Mouse (Mus musculus) CH12.LX (cell line): Measurements from ENCODE around the gene Clk2. TPM values are rescaled to one million over a fixed set of nuclear protein-coding genes. Genes with fewer than 3 reads are reported as not detected.

ENCODE experiments used
- DNase-seq: peaks from one replicate; pipeline ENCODE4 v3.0.0-alpha.2; 2013; ENCODE audit errors: extremely low read depth
- H3K27ac ChIP-seq: 2 replicates; pipeline ENCODE4 v1.5.1; 2012; ENCODE audit warnings: low read depth, mild to moderate bottlenecking, control low read depth, moderate library complexity; ENCODE audit not compliant: insufficient read depth
- H3K27me3 ChIP-seq: replicated peaks from 2 replicates; pipeline ENCODE3; 2012; ENCODE audit warnings: inconsistent platforms
- H3K36me3 ChIP-seq, 2 experiments: replicated peaks in 1 of 2; 2 replicates each; pipeline versions ENCODE3 to v1.6.1; 2012; ENCODE audit warnings: inconsistent platforms in 1 of 2, low read length in 1 of 2, mild to moderate bottlenecking in 1 of 2, mixed read lengths in 1 of 2, moderate library complexity in 1 of 2; ENCODE audit not compliant: control insufficient read depth in 1 of 2, insufficient read depth in 1 of 2
- H3K4me1 ChIP-seq, 2 experiments: 2 replicates each; pipeline ENCODE4 v1.6.1; 2012; ENCODE audit warnings: inconsistent platforms in 1 of 2, moderate library complexity in 1 of 2; ENCODE audit not compliant: insufficient read depth in 2 of 2, control insufficient read depth in 1 of 2
- H3K4me2 ChIP-seq: 2 replicates; pipeline ENCODE4 v1.6.1; 2012; ENCODE audit warnings: low read depth, mild to moderate bottlenecking, control low read depth; ENCODE audit not compliant: poor library complexity, insufficient read depth, severe bottlenecking
- H3K4me3 ChIP-seq, 3 experiments: fragments of 150-350 bp in 1 of 3; sonication (generic) in 1 of 3; replicated peaks in 1 of 3; 2 replicates each; pipeline versions ENCODE3 to v1.5.1; 2011 to 2012; ENCODE audit warnings: low read depth in 2 of 3, low read length in 2 of 3, mild to moderate bottlenecking in 2 of 3, moderate library complexity in 2 of 3, control low read depth in 1 of 3, improper control_type of control experiment in 1 of 3, inconsistent platforms in 1 of 3, mixed read lengths in 1 of 3; ENCODE audit not compliant: poor library complexity in 1 of 3
- H3K79me2 ChIP-seq: replicated peaks from 2 replicates; pipeline ENCODE4 v1.6.1; 2012; ENCODE audit warnings: mild to moderate bottlenecking, moderate library complexity; ENCODE audit not compliant: control insufficient read depth, poor library complexity, insufficient read depth, severe bottlenecking; ENCODE audit errors: extremely low read depth
- H3K9ac ChIP-seq: 2 replicates; pipeline ENCODE4 v1.6.1; 2012; ENCODE audit warnings: low read depth, mild to moderate bottlenecking, control low read depth, moderate library complexity; ENCODE audit not compliant: insufficient read depth
- H3K9me3 ChIP-seq: replicated peaks from 2 replicates; pipeline ENCODE3; 2012; ENCODE audit warnings: low read length, inconsistent platforms, mixed read lengths
- CHD1 ChIP-seq: IDR thresholded peaks from 2 replicates; pipeline ENCODE4 v1.6.1; 2012; ENCODE audit warnings: low read depth, low read length, improper control_type of control experiment, inconsistent platforms
- CTCF ChIP-seq, 2 experiments: IDR thresholded peaks in 1 of 2; conservative IDR thresholded peaks in 1 of 2; 2 replicates each; pipeline ENCODE4 v1.5.1; 2011 to 2012; ENCODE audit warnings: low read depth in 2 of 2, low read length in 2 of 2, improper control_type of control experiment in 1 of 2, inconsistent platforms in 1 of 2, mild to moderate bottlenecking in 1 of 2, moderate library complexity in 1 of 2
- E2F4 ChIP-seq: IDR thresholded peaks from 2 replicates; pipeline ENCODE4 v1.6.1; 2011; ENCODE audit warnings: low read depth, low read length, improper control_type of control experiment; ENCODE audit not compliant: insufficient replicate concordance
- ELF1 ChIP-seq: IDR thresholded peaks from 2 replicates; pipeline ENCODE4 v1.6.1; 2014; ENCODE audit warnings: low read depth, mild to moderate bottlenecking, inconsistent platforms, low read length, improper control_type of control experiment
- GABPA ChIP-seq: IDR thresholded peaks from 2 replicates; pipeline ENCODE4 v1.6.1; 2012; ENCODE audit warnings: low read depth, low read length, improper control_type of control experiment, inconsistent platforms; ENCODE audit not compliant: insufficient replicate concordance
- IRF4 ChIP-seq: IDR thresholded peaks from 2 replicates; pipeline ENCODE4 v1.6.1; 2014; ENCODE audit warnings: low read depth, mild to moderate bottlenecking, inconsistent platforms, low read length, improper control_type of control experiment
- JUN ChIP-seq: IDR thresholded peaks from 2 replicates; pipeline ENCODE4 v1.6.1; 2011; ENCODE audit warnings: low read depth, mild to moderate bottlenecking, low read length, improper control_type of control experiment, moderate library complexity; ENCODE audit not compliant: insufficient read depth
- MAFK ChIP-seq: IDR thresholded peaks from 2 replicates; pipeline ENCODE4 v1.6.1; 2011; ENCODE audit warnings: low read length, improper control_type of control experiment; ENCODE audit not compliant: insufficient replicate concordance
- MAZ ChIP-seq: IDR thresholded peaks from 2 replicates; pipeline ENCODE4 v1.6.1; 2012; ENCODE audit warnings: low read depth, mild to moderate bottlenecking, inconsistent platforms, low read length, improper control_type of control experiment, moderate library complexity
- MXI1 ChIP-seq: IDR thresholded peaks from 2 replicates; pipeline ENCODE4 v1.6.1; 2011; ENCODE audit warnings: mild to moderate bottlenecking, low read depth, low read length, improper control_type of control experiment
- MYC ChIP-seq: IDR thresholded peaks from 2 replicates; pipeline ENCODE4 v1.6.1; 2011; ENCODE audit warnings: low read depth, mild to moderate bottlenecking, improper control_type of control experiment, low read length
- NELFE ChIP-seq: IDR thresholded peaks from 2 replicates; pipeline ENCODE4 v1.6.1; 2011; ENCODE audit warnings: low read depth, low read length, improper control_type of control experiment
- NRF1 ChIP-seq: IDR thresholded peaks from 2 replicates; pipeline ENCODE4 v1.6.1; 2014; ENCODE audit warnings: low read depth, mild to moderate bottlenecking, inconsistent platforms, low read length, improper control_type of control experiment, moderate library complexity
- POLR2AphosphoS2 ChIP-seq: IDR thresholded peaks from 2 replicates; pipeline ENCODE4 v1.6.1; 2011; ENCODE audit warnings: low read depth, low read length, improper control_type of control experiment
- RAD21 ChIP-seq: IDR thresholded peaks from 2 replicates; pipeline ENCODE4 v1.6.1; 2011; ENCODE audit warnings: low read depth, mild to moderate bottlenecking, low read length, improper control_type of control experiment, moderate library complexity
- SIN3A ChIP-seq: IDR thresholded peaks from 2 replicates; pipeline ENCODE4 v1.6.1; 2012; ENCODE audit warnings: low read length, improper control_type of control experiment, inconsistent platforms
- TCF12 ChIP-seq: IDR thresholded peaks from 2 replicates; pipeline ENCODE4 v1.6.1; 2014; ENCODE audit warnings: low read depth, mild to moderate bottlenecking, inconsistent platforms, low read length, improper control_type of control experiment
- UBTF ChIP-seq: IDR thresholded peaks from 2 replicates; pipeline ENCODE4 v1.6.1; 2012; ENCODE audit warnings: low read depth, mild to moderate bottlenecking, inconsistent platforms, low read length, improper control_type of control experiment, moderate library complexity
- USF1 ChIP-seq: IDR thresholded peaks from 2 replicates; pipeline ENCODE4 v1.6.1; 2014; ENCODE audit warnings: low read depth, mild to moderate bottlenecking, inconsistent platforms, low read length, improper control_type of control experiment
- ZKSCAN1 ChIP-seq: IDR thresholded peaks from 2 replicates; pipeline ENCODE4 v1.6.1; 2012; ENCODE audit warnings: low read depth, inconsistent platforms, low read length, improper control_type of control experiment, borderline replicate concordance
- ZMIZ1 ChIP-seq: IDR thresholded peaks from 2 replicates; pipeline ENCODE4 v1.6.1; 2012; ENCODE audit warnings: low read depth, mild to moderate bottlenecking, inconsistent platforms, low read length, improper control_type of control experiment
- ZNF384 ChIP-seq: IDR thresholded peaks from 2 replicates; pipeline ENCODE4 v1.6.1; 2012; ENCODE audit warnings: low read depth, low read length, improper control_type of control experiment, inconsistent platforms
- dilution Hi-C: fragments of 300-500 bp; cut with MboI; formaldehyde crosslinking; loops from 2 replicates; pipeline ENCODE4 v1.14.3; 2020; ENCODE audit warnings: low sequenced_read_pairs; ENCODE audit not compliant: extremely low pct_unique_long_range_greater_than_20kb, extremely low pct_ligation_motif_present
- in situ Hi-C: fragments of 300-500 bp; cut with MboI; formaldehyde crosslinking; loops from 3 replicates; pipeline ENCODE4 v1.14.3; 2019; ENCODE audit warnings: low sequenced_read_pairs, low pct_ligation_motif_present, low pct_unique_long_range_greater_than_20kb, mixed read lengths
- polyA plus RNA-seq: library from polyadenylated mRNA; unstranded; fragments of >175 nt; gene quantifications from 2 replicates; pipeline ENCODE4 v1.2.1, GENCODE M21; 2012; ENCODE audit warnings: low read depth; ENCODE audit not compliant: insufficient read length
- total RNA-seq, 2 experiments: library from RNA; depleted of rRNA; stranded (reverse); fragments of 300-350 nt in 1 of 2; fragments of >200 nt in 1 of 2; gene quantifications; 2 replicates each; pipeline ENCODE4 v1.2.3; 2012 to 2014

Gene Clk2
- total and polyA plus RNA-seq, 3 experiments, result 18.8 to 72.0 (median 29.9) TPM

DNA sequence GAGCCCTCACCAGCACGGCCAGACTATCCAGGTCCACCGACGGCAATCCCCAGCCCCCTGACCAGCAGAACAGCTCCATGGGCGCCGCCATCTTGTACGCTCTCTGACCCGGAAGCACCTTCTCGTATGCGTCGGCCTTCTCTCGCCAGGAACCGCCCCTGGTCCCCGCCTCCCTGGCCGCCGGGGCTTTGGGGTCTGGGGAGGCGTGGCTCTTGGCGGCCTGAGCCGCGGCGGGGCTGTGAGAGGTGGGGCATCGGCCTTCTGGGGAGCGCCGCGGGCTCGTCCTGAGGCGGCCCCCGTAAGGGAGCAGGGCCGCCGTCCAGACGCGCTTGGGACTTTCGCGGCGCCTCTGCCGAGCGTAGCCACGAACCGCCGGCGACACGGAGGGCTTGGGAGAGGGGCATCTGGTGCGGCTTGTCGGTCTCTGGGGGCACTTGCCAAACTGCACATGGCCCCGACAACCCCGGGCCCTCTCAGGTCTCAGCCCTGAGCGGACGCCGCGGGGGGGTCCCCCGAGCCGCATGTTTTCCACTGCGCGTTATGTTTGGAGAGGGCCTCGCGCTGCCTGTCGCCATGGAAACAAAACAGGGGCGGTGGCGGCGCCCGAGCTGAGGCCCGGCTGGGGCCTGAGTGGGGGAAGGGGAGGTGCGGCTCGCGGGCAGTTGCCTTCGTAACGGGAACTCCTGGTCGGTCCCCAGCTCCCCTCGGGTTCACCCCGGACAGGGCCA lies 49.4 kb downstream of the Clk2 start (continued):
- TF ChIP-seq USF1, result peak; percentile 19; the same call in 1 of the 2 replicates
- TF ChIP-seq NELFE, result no peak; the same call in none of the 2 replicates
- TF ChIP-seq MAFK, result no peak
- no peak for TF ChIP-seq UBTF
- TF ChIP-seq POLR2AphosphoS2, result no peak
- no peak for TF ChIP-seq JUN
- TF ChIP-seq E2F4, result no peak
- peak; percentile 50; the same call in 1 of the 2 replicates for TF ChIP-seq ZMIZ1
- peak; percentile 37; the same call in 1 of the 2 replicates for TF ChIP-seq MAZ
- TF ChIP-seq CTCF (conservative IDR thresholded peaks at IDR 0.05 in 1 of 2, IDR thresholded peaks at IDR 0.05 in 1 of 2; ENCODE audit: low read depth in 2 of 2, low read length in 2 of 2), result no peak
- peak; percentile 88 for TF ChIP-seq ELF1
- TF ChIP-seq CHD1, result no peak

GRCm38 (mm10) chr3:89214681-89215411 lies 50.3 kb downstream of the Clk2 start, which contains the start of gene Thbs3:
Gene Thbs3 (plus strand): TSS chr3:89215180.
- peaks cover 5 to 33% of the 10 kb centered on the region in 2 experiments; a peak in 3 of 4 replicates for H3K4me1 ChIP-seq
- H3K36me3 ChIP-seq, result peaks cover 14 to 34% of the 10 kb centered on the region in 2 experiments
- in situ Hi-C loops (no loop called here), dilution Hi-C loops (no loop called here)
- TF ChIP-seq ELF1, result no peak
- 0 out of 2 replicates have a peak, but pooled peaks have one; percentile 31 for TF ChIP-seq MXI1
- TF ChIP-seq UBTF, result no peak
- peak; percentile 59; the same call in 1 of the 2 replicates for TF ChIP-seq ZNF384
- no peak for TF ChIP-seq E2F4
- no peak for TF ChIP-seq ZKSCAN1
- TF ChIP-seq NRF1, result no peak
- no peak for TF ChIP-seq USF1
- TF ChIP-seq GABPA, result no peak
- TF ChIP-seq MYC, result no peak; the same call in 1 of the 2 replicates
- no peak for TF ChIP-seq RAD21
- TF ChIP-seq TCF12, result no peak
- no peak for TF ChIP-seq IRF4
- TF ChIP-seq MAZ, result no peak
- TF ChIP-seq SIN3A, result no peak
- H3K9me3 ChIP-seq, result no peaks in the 10 kb centered on the region
- peak; percentile 54 for DNase-seq
- no peaks in the 10 kb centered on the region for H3K27me3 ChIP-seq
- peak within 1 kb of the TSS; percentile 90 for H3K27ac ChIP-seq
- peak within 1 kb of the TSS; percentile 84 to 96 (median 95) for H3K4me3 ChIP-seq
- peaks cover 14% of the 10 kb centered on the region for H3K79me2 ChIP-seq
- H3K4me2 ChIP-seq, result peak within 1 kb of the TSS; percentile 94
- H3K9ac ChIP-seq, result peak within 1 kb of the TSS; percentile 90; the same call in 1 of the 2 replicates
